Mouse (Mus musculus) forebrain, embryonic 16.5 days (tissue): ENCODE data around the gene Slc25a39. TPM values are rescaled to one million over a fixed set of nuclear protein-coding genes. Genes with fewer than 3 reads are reported as not detected.

Experiments used
- ATAC-seq: fragments of 200-750 bp; cut with Nextera tagmentation; 2 replicates; pipeline ENCODE4 v1.8.0; 2017; ENCODE audit warnings: mild to moderate bottlenecking, moderate library complexity
- H3K27ac ChIP-seq: fragments of 300-500 bp; sonication (generic); 2 replicates; pipeline ENCODE4 v1.5.1; 2014; ENCODE audit warnings: low read length, control low read depth
- H3K27me3 ChIP-seq: fragments of 300-500 bp; sonication (generic); replicated peaks from 2 replicates; pipeline ENCODE4 v1.6.1; 2014; ENCODE audit warnings: low read length; ENCODE audit not compliant: control insufficient read depth, insufficient read depth
- H3K36me3 ChIP-seq: fragments of 300-500 bp; sonication (generic); 2 replicates; pipeline ENCODE4 v1.6.1; 2014; ENCODE audit not compliant: control insufficient read depth, insufficient read depth
- H3K4me1 ChIP-seq: fragments of 300-500 bp; sonication (generic); replicated peaks from 2 replicates; pipeline ENCODE4 v1.6.1; 2014; ENCODE audit warnings: low read length; ENCODE audit not compliant: control insufficient read depth, insufficient read depth
- H3K4me2 ChIP-seq: fragments of 300-500 bp; sonication (generic); 2 replicates; pipeline ENCODE4 v1.6.1; 2014; ENCODE audit warnings: mild to moderate bottlenecking, low read length, control low read depth
- H3K4me3 ChIP-seq: fragments of 300-500 bp; sonication (generic); replicated peaks from 2 replicates; pipeline ENCODE4 v1.5.1; 2014; ENCODE audit warnings: mild to moderate bottlenecking, low read length, control low read depth
- H3K9ac ChIP-seq: fragments of 300-500 bp; sonication (generic); replicated peaks from 2 replicates; pipeline ENCODE4 v1.6.1; 2014; ENCODE audit warnings: low read depth, low read length, control low read depth
- H3K9me3 ChIP-seq: fragments of 300-500 bp; sonication (generic); 2 replicates; pipeline ENCODE4 v1.6.1; 2016; ENCODE audit warnings: low read length; ENCODE audit not compliant: control insufficient read depth
- WGBS: fragments of 180-500 bp; shearing (Covaris S2); extraction: QIAGEN DNeasy Blood & Tissue Kit; methylation state at CpG from one replicate; pipeline ENCODE4 v1.1.7; 2014; 5-methylcytosine and 5-hydroxymethylcytosine counted together
- polyA plus RNA-seq: library from polyadenylated mRNA; unstranded; fragments of >200 nt; fragmentation: Nextera tagmentation; extraction: Ambion mirVana; gene quantifications from 2 replicates; pipeline ENCODE4 v1.2.1, GENCODE M21; 2015

The Slc25a39 gene
- polyA plus RNA-seq, 1 experiment from 2014 or later = 143 TPM

GRCm38 (mm10) chr11:102408888-102409794 lies 1.4 kb upstream of the Slc25a39 start:
- Histone ChIP-seq H3K4me2 (peak overlapping the region; percentile 90), H3K27ac (no peak overlapping the region; the same call in 1 of the 2 replicates), H3K36me3 (no peaks in the 10 kb centered on the region), H3K9ac (0 out of 2 replicates have a peak overlapping the region, but pooled peaks have one; percentile 9), H3K9me3 (no peaks in the 10 kb centered on the region), H3K4me1 (peaks cover 31% of the 10 kb centered on the region), H3K27me3 (no peaks in the 10 kb centered on the region), H3K4me3 (peak overlapping the region; percentile 56)
- ATAC-seq = no peak
- WGBS = 40% methylated on average over 15 of the region's 15 CpGs

- Histone ChIP-seq H3K27me3 (no peaks in the 10 kb centered on the region), H3K9ac (peak overlapping the region; percentile 9; the same call in 1 of the 2 replicates), H3K4me3 (peak overlapping the region; percentile 56), H3K4me2 (peak overlapping the region; percentile 90), H3K4me1 (peaks cover 31% of the 10 kb centered on the region), H3K27ac (peak overlapping the region; percentile 71), H3K9me3 (no peaks in the 10 kb centered on the region), H3K36me3 (peaks cover 2% of the 10 kb centered on the region; the same call in 1 of the 2 replicates)
- WGBS = 0% methylated on average over 32 of the region's 32 CpGs
- peak; percentile 96 for ATAC-seq
Observed at GRCm38 (mm10) chr11:102408344-102408876, 664 bp upstream of the Slc25a39 start.

GRCm38 (mm10) chr11:102406900-102407833 lies 579 bp downstream of the Slc25a39 start:
- Histone ChIP-seq H3K27ac (peak overlapping the region; percentile 71), H3K27me3 (no peaks in the 10 kb centered on the region), H3K4me3 (peak overlapping the region; percentile 56), H3K9me3 (no peaks in the 10 kb centered on the region), H3K4me1 (peaks cover 31% of the 10 kb centered on the region), H3K36me3 (peaks cover 7% of the 10 kb centered on the region), H3K4me2 (peak overlapping the region; percentile 90), H3K9ac (peak overlapping the region; percentile 74)
- ATAC-seq = peak; percentile 64
- 0% methylated on average over 74 of the region's 85 CpGs for WGBS

- 9% methylated on average over 3 of the region's 3 CpGs for WGBS
- no peaks in the 10 kb centered on the region for H3K27me3 ChIP-seq
- no peak overlapping the region for H3K27ac ChIP-seq
- peaks cover 12% of the 10 kb centered on the region for H3K36me3 ChIP-seq
- ATAC-seq = no peak
- peak overlapping the region; percentile 74 for H3K9ac ChIP-seq
- H3K9me3 ChIP-seq = no peaks in the 10 kb centered on the region
- peak overlapping the region; percentile 90 for H3K4me2 ChIP-seq
- H3K4me3 ChIP-seq = peak overlapping the region; percentile 56
- H3K4me1 ChIP-seq = peaks cover 29% of the 10 kb centered on the region
Observed at GRCm38 (mm10) chr11:102406401-102406800, 1.3 kb downstream of the Slc25a39 start.

GRCm38 (mm10) chr11:102405544-102406285 lies 2.0 kb downstream of the Slc25a39 start:
- ATAC-seq = no peak
- Histone ChIP-seq H3K4me1 (peaks cover 29% of the 10 kb centered on the region), H3K4me3 (no peak overlapping the region), H3K27ac (no peak overlapping the region), H3K9ac (no peak overlapping the region), H3K27me3 (no peaks in the 10 kb centered on the region), H3K4me2 (no peak overlapping the region), H3K36me3 (peaks cover 14% of the 10 kb centered on the region), H3K9me3 (no peaks in the 10 kb centered on the region)
- WGBS = 87% methylated on average over 11 of the region's 11 CpGs

- Histone ChIP-seq H3K4me3 (no peak overlapping the region), H3K4me2 (no peak overlapping the region), H3K4me1 (peaks cover 31% of the 10 kb centered on the region), H3K9me3 (no peaks in the 10 kb centered on the region), H3K36me3 (peaks cover 16% of the 10 kb centered on the region), H3K27ac (no peak overlapping the region), H3K9ac (no peak overlapping the region), H3K27me3 (no peaks in the 10 kb centered on the region; the same call in 1 of the 2 replicates)
- 86% methylated on average over 18 of the region's 18 CpGs for WGBS
- no peak for ATAC-seq
Observed at GRCm38 (mm10) chr11:102404161-102405010, 3.4 kb downstream of the Slc25a39 start.

GRCm38 (mm10) chr11:102403657-102404056 lies 4.1 kb downstream of the Slc25a39 start:
- 88% methylated on average over 11 of the region's 11 CpGs for WGBS
- ATAC-seq = no peak

More at GRCm38 (mm10) chr11:102403657-102404056, 4.1 kb downstream of the Slc25a39 start:
- Histone ChIP-seq H3K36me3 (peaks cover 17% of the 10 kb centered on the region), H3K4me2 (no peak overlapping the region), H3K27ac (no peak overlapping the region), H3K4me1 (peaks cover 34% of the 10 kb centered on the region), H3K9ac (no peak overlapping the region), H3K27me3 (no peaks in the 10 kb centered on the region; the same call in 1 of the 2 replicates), H3K4me3 (no peak overlapping the region), H3K9me3 (no peaks in the 10 kb centered on the region)
